Mouse (Mus musculus) layer of hippocampus, postnatal 25 days (tissue): ENCODE measurements at regions not wholly inside any gene's neighbourhood (a gene's known extent, or its start where the extent isn't known, plus 50 kb on each side); places are given as distances from the start of the nearest gene placed in this dataset.

Experiments
- DNase-seq, 2 experiments: peaks; one replicate each; pipeline ENCODE4 v3.0.0; 2022; ENCODE audit warnings: mixed read lengths in 2 of 2, low spot score in 1 of 2; ENCODE audit errors: extremely low spot score in 1 of 2

DNA sequence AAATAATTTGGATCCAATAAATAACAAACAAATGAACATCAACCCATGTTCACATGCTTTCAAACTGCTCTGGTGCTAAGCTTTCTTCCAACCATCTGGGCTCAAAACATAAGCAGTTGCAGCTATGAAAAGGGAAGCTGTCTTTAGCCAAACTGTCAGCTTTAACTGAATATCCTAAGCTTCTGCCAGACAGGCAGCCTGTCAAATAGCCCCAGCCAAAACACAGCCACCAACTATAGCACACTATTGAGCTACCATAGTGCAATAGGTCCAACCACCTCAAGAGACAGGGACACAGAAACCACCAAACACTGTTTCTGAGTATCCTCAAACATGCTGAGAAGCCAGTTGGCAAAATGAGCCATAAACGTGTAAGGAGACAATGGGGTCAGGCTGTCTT is 64.9 kb downstream of the Mucl2 start:
- DNase-seq, result peak in 1 of 2 experiments; percentile 5
